Mouse (Mus musculus): ENCODE data around the gene Pomc.

DNA sequence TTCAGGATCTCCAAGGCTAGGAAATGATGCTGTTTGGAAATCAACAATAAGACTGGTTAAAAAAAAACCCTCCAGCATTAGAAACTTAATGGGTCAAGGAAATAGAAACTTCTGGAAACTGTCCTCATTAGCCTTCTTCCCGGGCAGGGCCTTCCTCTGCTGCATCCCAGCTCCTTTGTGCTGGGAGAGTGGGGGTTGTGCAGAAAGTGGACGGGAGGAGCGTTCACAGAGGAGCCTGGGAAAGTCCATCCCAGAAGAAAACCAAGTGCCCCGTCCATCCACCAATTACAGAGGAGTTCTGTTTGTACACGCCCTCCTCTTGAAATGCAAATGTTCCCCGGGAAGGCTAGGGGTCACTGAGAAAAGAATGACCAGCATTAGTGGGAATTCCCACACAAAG lies 49.9 kb downstream of the Pomc start:
- TF ChIP-seq CTCF (IDR thresholded peaks at IDR 0.05; ENCODE audit: low read depth) (no peak), EP300 (IDR thresholded peaks at IDR 0.05; ENCODE audit: low read depth) (no peak)
